Mouse (Mus musculus) cerebellum, adult 11 months (tissue): ENCODE data around the gene Tnfrsf8.
"Not testable (repeated sequence)": the region's sequence is repeated elsewhere in the genome, so short reads cannot be mapped to it uniquely, and the experiment has no call there.

ENCODE experiments used
- DNase-seq: peaks from one replicate; pipeline ENCODE4 v3.0.0; 2022

Gene Tnfrsf8

DNA sequence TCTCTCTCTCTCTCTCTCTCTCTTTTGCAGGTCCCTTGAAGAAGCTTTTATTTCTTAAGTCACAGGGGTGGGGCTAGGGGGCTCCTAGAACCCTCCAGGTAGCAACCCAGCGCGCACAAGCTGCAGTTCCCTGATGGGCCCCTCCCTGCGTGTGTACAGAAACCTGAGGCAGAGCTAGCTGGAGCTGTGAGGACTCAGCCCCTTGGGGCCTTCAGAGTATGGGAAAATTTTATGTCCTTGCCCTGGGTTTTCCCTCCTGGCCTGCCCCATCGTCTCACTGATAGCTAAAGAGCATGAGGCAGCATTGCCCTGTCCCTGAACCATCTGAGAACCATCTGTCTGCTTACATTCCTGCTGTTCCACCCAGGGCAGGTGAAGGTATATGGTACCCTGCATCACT is 8.5 kb downstream of the Tnfrsf8 start:
- DNase-seq, result no peak

DNA sequence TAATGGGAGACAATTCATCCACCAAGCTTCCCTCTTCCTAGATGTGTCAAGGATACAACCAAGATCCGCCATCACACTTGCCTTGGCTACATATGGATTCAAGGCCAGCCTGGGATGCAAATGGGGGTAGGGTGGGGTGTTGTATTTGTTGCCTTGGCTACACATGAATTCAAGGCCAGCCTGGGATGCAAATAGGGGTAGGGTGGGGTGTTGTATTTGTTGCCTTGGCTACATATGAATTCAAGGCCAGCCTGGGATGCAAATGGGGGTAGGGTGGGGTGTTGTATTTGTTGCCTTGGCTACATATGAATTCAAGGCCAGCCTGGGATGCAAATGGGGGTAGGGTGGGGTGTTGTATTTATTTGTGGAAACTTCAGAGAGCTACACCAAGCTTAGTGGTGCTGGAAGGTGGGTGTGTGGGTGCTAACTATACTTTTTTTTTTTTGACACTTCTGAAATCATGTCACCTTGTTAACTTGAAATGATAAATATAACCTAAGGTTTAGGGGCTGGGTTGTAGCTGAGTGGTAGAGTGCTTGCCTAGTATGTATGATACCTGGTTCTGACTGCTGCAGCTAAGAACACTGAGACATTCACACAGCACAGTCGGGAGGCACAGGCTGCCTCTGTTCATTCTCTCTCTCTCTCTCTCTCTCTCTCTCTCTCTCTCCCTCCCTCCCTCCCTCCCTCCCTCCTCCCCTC is 9.2 kb downstream of the Tnfrsf8 start:
- not testable (repeated sequence) for DNase-seq

DNA sequence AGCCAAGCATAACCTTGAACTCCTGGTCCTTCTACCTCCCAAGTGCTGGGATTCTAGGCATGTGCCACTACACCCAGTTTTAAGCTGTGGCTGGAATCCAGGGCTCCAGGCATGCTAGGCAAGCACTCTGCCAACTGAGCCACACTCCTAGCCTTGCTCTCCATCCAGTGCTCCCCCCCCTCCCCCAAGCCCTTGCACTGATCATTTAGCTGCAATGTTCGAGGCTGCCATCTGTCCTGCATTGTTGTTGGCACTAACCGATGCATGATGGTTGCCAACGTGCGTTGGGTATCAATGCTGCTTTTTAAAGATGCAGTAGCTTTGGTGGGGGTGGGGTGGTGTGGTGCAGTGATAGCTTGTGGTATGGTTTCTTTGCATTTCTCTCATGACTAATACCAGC is 10.9 kb downstream of the Tnfrsf8 start:
- DNase-seq, result no peak

DNA sequence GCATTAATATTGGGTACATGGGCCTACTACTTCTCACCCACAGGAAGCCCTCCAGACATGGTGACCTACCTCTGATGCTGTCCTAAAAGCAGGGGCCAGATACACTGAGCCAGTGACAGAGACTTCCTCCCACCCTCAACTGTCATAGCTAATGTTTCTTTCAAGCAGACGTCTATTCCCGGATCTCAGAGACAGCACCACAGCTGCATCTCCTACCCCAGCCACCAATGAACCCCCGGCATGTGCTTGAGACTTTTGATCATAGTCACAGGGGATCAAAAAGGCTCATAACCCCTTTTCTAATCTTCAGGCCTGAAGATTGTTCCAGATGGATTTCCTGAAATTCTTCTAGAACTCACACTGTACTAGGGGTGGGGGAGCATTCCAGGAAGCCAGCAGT is 12.9 kb downstream of the Tnfrsf8 start:
- DNase-seq, result no peak

DNA sequence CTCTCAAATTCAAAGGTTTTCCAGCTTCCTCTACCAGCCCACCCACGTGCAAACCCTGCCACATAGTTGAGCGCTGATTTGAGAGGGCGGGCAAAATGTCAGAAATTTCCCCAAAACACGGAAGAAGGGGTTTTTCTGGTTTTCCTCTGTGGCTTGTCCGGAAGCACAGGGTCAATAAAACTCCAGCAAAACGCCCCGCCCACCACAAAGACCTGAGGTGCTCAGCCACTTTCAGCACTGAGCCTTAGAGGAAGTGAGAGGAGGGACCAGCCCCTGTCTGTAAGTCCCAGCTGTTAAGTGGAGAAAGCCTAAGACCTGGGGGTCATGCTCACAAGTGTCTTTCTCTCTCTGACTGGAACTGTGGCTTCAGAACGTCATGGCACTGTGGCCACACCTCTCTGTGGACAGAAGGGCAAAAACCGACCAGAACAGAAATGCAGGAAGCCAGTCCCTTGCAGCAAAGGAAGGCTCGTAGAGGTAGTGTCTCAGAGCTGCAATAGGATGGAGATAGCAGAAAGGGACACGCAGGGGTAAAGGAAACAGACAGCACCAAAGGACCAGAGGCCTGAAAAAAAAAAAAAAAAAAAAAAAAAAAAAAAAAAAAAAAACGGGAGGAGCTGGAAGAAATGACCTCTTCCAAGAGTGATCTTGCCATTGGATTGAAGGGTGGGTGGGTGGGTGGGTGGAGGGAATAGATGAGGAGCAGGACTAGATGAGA is 14.6 kb downstream of the Tnfrsf8 start:
- no peak for DNase-seq

DNA sequence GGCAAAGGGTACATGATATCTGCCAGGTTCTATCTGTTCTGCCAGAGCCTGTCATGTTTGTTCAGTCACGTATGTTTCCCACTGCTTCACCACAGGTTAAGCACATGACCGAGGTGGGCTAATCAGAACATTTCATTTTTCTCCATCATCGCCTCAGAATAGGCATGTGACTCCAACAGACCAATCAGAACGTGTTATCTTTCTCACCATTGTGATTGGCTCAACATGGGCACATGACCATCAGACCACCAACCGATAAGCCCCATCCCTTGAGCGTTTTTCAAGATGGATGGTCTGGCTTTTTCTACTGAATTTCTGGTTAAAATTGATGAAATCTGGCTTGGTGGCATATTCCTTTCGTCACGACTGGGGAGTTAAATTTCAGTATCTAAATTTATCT is 15.6 kb downstream of the Tnfrsf8 start:
- no peak for DNase-seq

DNA sequence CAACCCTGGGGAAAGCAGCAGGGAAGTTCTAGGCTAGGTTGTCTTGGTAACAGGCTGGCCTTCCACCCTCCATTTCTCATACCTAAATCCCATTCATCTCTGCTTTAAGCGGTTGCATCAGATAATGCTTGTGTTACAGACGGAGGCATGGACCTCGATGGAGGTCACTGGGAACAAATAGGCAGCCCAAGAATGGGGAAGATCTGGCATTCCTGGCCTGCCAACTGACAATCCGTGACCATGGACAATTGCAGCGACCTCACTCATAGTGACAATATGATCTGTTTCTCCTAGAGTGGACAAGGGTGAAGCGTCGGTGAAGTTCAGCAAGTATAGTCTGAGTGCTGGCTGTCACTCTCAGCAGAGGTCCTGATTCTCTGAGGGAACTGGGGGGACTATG is 16.1 kb downstream of the Tnfrsf8 start:
- no peak for DNase-seq

DNA sequence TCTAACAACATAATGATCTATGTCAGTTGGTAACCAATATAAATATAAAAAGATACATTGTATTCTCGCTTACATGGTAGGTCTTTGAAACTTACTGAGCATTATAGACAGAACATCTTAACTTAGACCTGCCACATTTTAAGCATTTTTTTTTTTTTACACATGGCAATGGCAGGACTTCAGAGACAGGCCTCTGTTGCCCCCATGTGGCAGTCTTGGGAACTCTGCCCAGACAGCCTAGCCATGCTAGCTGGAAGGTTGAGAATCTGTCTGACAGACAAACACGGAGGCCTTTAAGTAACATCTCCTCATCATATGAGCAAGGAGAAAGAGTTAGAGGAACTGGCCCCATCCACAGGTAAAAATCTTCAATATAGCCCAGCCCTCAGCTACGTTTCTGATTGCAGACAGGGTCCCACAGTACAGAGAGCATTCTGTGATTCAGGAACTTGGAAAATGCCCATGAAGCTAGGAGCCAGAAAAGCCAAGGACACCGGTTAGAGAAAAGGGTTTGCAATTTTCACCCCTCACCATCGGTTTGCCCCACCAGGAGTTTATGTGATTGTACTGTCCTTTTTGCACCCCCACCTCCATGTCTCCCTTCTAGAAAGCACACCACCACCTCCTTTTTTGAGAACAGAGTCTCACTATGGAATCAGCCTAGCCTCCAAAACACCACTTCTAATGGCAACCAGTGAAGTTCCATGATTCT is 19.2 kb downstream of the Tnfrsf8 start:
- DNase-seq, result no peak

DNA sequence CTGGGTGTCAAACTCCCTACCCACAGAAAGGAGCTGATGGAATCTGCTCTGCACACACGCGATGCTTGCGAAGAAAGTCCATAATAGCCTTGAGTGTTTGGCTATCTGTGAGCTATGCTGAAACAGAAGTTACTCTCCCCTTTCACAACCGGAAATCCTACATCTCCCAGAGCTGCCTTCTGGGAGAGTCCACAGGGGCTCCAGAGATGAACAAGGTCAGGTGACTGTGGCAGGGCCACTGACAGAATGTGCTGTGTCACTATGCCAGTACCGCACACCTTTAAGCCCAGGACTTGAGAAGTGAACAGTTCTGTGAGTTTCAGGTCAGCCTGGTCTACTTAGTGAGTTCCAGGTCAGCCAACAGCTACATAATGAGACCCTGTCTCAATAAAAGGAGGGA is 20.4 kb downstream of the Tnfrsf8 start:
- DNase-seq, result no peak

DNA sequence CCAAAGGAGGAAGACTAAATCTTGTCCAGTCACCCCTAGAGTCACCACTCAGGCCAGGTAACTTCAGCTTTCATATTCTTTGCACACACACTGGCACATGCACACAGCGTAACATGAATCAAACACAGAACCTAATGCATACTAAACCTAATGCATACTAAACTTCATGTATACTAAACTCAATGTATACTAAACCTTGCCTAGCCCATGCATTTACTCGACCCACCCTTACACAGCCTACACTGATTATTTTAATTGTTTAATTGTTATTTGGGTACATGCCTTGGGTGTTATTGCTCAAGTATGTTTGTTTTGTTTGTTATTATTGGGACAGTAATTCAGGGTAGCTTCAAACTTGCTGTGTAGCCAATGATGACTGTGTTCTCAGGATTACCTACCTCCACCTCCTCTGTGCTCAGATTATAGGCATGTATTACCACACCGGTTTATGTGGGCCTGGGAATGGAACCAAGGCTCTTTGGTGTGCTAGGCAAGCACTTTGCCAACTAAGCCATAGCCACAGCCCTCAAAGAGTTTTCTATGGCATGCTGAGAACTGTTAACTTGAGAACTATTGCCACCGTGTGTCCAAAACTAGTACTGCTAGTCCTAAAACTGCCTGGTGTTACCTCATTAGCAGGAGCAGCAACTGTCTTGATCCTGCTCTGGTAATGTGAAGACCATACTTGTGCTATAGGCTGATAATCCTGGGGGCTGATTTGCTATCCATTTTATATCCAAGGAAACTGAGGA is 28.4 kb downstream of the Tnfrsf8 start:
- peak; percentile 8 for DNase-seq

DNA sequence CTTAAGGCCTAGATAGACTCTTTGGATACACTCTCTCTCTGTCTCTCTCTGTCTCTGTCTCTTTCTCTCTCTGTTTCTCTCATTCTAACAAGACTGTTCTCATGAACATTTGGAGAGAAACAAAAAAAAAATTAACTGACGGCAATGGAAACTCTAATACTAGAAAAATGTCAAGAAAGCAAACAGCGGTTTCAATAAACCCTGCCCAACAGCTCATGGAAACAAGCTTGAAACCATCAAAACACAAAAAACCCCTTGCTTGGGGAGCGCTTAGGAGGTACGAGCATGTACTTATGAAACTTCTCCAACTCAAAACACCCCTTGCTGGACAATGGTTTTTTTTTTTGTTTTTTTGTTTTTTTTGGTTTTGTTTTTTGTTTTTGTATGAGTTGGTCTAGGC is 30.3 kb downstream of the Tnfrsf8 start:
- DNase-seq, result no peak

DNA sequence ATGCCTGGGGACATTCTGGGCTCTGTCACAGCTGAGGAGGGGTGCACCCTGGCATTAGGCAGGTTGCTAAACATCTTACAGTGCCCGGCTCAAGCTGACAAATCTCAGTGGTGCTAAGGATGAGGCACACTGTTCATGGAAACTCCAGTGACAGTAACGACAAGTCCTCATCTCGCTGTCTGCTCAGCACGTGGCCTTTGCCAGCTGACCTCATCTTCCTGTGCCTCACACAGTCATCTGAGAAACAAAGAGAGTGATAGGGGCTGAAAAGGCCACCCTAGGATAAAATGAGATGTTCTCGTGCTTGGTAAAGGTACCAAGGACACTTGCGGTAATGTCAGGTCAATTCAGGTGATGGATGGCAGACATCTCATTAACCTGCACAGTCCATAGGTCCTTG is 31.5 kb downstream of the Tnfrsf8 start:
- no peak for DNase-seq

DNA sequence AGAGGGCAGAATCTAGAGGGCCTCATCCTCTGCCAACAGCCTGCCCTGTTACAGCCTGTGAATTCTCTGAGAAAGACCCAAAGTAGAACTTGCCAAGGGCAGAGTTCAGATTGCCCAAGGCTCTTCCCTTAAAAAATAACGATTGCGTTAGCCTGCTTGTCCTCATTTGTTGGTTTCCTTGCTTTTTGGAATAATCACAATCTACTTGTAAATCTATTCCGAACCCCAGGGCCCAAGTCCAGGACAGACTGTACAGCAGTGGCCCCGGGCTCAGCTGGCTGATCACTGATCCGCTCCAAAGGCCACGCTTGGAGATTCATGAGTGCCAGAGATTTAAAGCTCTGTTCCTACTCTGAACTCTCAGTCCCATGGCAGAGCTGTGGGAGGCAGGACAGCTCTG is 34.0 kb downstream of the Tnfrsf8 start:
- DNase-seq, result no peak

DNA sequence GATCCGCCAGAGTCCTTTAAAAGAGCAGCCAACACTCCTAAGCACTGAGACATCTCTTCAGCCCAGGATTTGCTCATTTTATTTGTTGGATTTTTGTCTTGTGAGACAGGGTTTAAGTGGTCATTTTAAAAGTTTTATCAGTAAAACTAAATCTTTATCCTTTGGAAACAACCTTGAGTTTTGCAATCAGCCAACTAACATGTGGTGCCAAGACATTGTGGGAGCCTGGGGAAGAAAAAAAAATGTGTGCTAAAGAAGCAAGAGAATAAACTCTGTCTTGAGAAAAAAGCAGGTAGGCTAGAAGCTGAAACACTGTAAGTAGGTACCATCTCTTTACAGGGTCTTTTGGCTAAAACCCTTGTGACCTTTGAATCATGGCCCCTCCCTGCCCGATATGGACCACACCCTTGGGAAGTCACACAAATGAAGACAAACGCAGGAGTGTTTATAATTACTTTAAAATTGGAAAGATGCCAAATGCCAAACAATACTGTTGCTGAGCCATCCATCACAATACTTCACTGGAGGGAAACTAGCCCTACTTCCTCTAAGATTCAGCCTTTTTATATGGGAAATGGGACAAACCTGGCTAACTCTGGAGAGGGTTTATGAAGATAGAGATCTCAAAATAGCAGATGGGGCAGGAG is 36.1 kb downstream of the Tnfrsf8 start:
- no peak for DNase-seq

DNA sequence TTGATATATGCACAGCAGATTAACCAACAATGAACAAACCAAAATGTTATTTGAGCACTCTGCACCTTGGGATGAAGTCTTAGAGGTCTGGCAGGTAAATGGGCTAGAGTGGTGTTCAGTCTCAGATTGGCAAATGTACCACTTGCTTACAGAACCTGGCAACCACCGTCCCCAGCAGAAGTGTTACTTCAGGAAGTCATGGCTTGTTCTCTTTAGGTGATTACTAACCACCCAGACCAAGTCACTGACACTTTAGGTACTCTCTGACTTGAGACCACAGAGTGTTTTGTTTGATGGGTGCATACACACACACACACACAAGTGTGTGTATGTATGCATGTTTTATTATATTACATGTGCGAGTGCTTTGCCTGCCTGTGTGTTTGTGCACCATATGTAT is 36.7 kb downstream of the Tnfrsf8 start:
- no peak for DNase-seq

DNA sequence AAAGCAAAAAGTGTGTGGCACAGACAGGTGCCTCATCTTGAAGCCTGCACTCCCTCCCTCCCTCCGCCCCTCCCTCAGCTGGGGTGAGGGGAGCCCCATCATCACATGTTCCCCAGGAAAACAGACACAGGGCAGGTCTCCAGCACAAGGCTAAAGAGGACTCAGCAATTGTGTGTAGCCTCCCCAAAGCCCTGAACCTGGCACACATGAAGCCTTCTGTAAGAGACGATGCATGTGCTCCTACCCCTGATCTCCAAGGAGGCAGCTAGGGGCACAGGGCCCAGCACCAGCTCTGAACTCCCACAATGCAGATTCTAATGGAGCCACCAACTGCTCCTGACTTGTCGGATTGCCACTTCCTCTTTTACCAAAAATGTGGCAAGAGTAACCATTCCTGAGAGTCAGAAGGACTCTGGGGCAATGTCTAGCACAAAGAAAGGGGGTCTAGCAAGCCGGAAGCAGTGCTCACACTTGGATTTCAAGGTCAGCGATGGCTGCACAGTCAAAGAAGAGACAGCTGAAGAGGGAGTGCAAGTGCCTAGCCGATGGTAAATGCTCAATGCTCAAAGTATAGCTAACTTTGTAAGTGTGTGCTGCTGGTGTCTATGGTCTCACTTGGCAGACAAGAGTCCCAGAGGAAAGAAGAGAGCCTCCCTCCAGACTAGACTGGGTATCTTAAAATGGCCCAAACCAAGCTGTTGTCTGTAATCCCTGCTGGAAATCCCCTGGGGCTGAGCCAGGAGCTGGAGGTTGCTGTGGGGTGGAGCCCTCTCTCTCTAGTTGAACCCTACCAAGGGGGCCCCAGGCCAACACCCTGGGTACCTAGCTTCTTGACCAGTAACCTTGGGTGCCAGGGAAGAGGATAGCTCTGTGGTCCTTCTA is 38.4 kb downstream of the Tnfrsf8 start:
- no peak for DNase-seq

DNA sequence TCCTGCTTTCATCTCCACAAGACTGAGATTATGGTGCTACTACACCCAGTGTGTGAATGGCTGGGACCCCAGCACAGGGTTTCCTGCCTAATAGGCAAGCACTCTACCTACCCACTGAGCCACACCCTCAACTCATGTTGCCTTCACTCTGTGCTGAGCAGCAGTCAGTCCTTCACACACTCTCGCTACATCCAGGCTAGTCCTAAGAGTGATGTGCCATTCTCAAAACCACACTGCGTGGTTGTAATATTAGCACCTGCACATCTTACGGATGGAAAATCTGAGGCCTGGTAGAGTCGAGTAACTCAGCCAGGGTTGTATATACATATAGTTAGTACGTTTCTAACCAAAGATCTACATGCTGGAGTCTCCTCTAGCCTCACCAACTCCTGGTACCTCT is 40.1 kb downstream of the Tnfrsf8 start:
- no peak for DNase-seq

DNA sequence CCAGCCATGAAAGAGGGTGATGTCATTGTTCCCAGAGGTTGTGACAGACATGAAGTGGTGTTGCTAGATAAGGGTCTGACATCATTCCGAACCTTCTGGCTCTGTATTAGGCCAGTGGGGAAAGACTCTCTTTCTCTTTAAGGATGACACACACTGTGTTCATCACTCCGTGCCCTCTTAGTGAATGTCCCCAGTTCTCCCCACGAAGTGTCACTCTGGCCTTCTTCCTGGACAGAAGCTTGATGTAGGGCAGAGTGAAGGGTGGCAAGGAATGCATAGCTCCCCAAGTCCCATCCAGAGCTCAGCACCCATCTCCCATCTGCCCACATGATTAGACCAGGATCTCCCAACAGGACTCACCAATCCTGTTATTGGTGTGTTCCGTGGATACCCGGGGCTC is 41.0 kb downstream of the Tnfrsf8 start:
- no peak for DNase-seq

DNA sequence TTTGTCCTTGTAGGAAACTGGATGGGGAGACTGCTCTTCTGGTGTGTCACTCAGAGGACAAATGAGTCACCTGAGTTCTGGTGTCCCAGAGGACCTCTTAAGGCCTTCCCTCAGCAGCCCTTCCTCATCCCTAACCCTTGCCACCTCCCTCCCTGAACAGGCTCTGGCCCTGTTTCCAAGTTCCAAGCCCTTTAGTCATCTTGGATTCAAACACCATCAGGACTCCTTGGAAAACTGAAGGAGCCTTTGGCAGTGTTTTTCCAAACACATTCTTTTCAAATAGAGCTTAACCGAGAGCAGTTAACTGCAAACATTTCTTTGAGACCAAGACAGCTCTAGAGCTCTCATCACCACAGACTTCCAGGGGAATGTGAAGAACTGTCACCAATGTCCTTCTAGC is 42.2 kb downstream of the Tnfrsf8 start:
- DNase-seq, result no peak

DNA sequence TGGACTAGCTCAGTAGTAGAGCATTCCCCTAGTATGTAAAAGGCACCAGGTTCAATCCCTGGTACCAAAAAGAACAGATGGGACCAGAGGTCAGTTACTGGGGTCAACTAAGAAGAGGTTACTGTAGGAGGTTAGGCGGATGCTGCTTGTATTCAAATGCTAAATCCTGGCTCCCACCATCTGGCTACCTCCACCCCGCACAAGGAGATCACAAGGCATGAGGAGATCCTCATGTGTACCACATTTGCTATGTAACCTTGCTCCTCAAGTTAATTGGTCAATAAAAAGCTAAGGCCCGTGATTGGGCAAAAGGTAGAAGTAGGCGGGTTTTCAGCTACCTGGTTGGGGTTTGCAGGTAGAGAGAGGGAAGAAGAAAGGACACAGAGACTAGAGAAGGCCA is 43.3 kb downstream of the Tnfrsf8 start:
- no peak for DNase-seq

DNA sequence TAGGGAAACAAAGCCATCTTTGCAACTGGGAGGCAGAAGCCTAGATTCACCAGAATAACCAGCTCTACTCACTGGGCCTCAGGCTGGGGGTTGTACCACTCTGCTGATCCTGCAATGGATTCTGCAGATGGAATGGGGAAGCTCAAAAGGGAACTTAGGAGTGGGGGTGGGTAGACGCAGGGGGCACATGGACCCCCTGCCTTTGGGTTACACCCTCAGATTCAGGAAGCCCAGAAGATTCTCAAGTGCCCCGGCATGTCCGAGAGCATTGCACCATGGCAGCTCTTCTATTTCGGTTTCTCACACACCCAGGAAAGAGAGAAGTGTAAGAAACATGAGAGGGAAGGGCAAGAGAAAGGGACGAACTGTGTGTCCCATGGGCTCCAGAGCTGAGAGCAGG is 44.8 kb downstream of the Tnfrsf8 start:
- DNase-seq, result no peak

DNA sequence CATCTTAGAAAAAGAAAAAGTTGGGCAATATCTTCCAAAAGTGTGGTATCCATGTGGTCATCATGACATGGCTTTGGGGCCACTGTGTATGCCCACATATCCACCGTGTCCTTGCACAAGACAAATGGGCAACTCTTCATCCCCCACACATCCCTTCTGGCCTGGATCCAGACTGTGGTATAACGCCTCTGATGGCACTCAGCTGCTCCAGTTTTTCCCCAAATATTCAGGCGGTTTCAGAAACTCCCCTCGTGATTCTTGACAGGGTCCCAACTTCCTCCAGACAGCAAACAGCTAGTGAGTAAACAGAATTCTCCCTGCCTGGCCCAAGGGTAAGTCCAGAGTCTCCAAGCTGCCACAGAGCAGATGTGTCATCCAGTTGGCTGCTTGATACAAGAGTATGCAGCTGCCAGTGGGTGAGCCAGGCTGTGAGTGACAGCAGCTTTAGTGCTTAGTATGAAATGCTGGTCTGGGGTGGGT is 47.3 kb downstream of the Tnfrsf8 start:
- DNase-seq, result no peak
